Mouse (Mus musculus): Measurements from ENCODE around the gene Efcab12. TPM values are rescaled to one million over a fixed set of nuclear protein-coding genes. Genes with fewer than 3 reads are reported as not detected.

Efcab12 gene
- polyA plus RNA-seq, 1 experiment from 2014 or later: 0.10 TPM

DNA sequence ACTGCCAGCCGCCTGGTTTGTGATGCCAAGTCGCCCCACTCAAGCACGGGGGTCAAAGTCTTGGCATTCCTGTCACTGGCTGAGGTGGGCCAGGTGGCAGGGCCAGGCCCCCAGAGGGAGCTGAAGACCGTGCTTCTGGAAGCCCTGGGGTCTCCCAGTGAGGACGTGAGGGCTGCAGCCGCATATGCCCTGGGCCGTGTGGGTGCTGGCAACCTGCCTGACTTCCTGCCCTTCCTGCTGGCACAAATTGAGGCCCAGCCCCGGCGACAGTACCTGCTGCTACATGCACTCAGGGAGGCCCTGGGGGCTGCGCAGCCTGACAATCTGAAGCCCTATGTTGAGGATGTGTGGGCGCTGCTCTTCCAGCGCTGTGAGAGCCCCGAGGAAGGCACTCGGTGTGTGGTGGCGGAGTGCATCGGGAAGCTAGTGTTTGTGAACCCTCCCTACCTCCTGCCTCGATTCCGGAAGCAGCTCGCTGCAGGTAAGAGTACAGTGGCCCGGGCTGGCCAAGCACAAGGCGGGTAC lies 45.5 kb downstream of the Efcab12 start:
- DNase-seq (ENCODE audit: low read depth, low spot score) (no peak), ATAC-seq (no peak)
- H3K27me3 ChIP-seq: no peaks in the 10 kb centered on the region
- ChIA-PET CTCF (interaction anchor here (0.8 kb wide), 1 partner anchor 10 kb away, joined by 3 read pairs; no protein-coding TSS in a partner anchor), POLR2A (no interaction called here)
- no peak for TF ChIP-seq CTCF (IDR thresholded peaks at IDR 0.05)
- in situ Hi-C loops (cut with MboI; ENCODE audit: low pct_unique_long_range_greater_than_20kb): no loop called here

- POLR2A ChIA-PET: no interaction called here
- CTCF ChIA-PET: interaction anchor here (0.8 to 1.0 kb wide), 2 partner anchors 11 kb away, joined by 3 to 4 read pairs; no protein-coding TSS in a partner anchor
- no peaks in the 10 kb centered on the region for H3K27me3 ChIP-seq
- no peak for DNase-seq (ENCODE audit: low read depth, low spot score)
- in situ Hi-C loops (cut with MboI; ENCODE audit: low pct_unique_long_range_greater_than_20kb): no loop called here
- TF ChIP-seq CTCF (IDR thresholded peaks at IDR 0.05): no peak
- peak; percentile 36 for ATAC-seq
Observed at GRCm38 (mm10) chr6:115791842-115792686, 46.1 kb downstream of the Efcab12 start.

DNA sequence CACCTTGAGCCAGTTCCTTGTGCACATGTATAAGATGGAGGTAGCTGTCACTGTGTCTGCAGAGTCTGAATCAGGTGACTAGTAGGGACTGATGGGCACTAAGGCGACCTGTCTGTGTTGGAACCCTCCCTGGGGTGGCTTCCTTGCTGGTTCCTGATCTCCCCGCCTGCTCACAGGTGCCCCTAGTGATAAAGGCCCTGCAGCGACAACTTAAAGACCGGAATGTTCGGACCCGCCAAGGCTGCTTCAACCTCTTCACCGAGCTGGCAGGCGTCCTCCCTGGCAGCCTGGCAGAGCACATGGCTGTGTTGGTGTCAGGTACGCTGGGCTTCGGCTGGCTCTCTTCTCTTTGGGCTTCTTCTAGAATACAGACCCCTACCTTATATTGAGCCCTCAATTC lies 47.2 kb downstream of the Efcab12 start:
- in situ Hi-C loops (cut with MboI; ENCODE audit: low pct_unique_long_range_greater_than_20kb): no loop called here
- ATAC-seq (no peak), DNase-seq (ENCODE audit: low read depth, low spot score) (no peak)
- no peaks in the 10 kb centered on the region for H3K27me3 ChIP-seq
- ChIA-PET POLR2A (no interaction called here), CTCF (interaction anchor here (1.0 to 1.4 kb wide), 2 partner anchors 12 to 25 kb away, joined by 3 to 4 read pairs; no protein-coding TSS in a partner anchor)
- no peak for TF ChIP-seq CTCF (IDR thresholded peaks at IDR 0.05)

- in situ Hi-C loops (cut with MboI; ENCODE audit: low pct_unique_long_range_greater_than_20kb): no loop called here
Observed at GRCm38 (mm10) chr6:115782781-115783180, 55.4 kb downstream of the Efcab12 start.

GRCm38 (mm10) chr6:115776363-115776762 lies 61.8 kb downstream of the Efcab12 start:
- ChIA-PET POLR2A (no interaction called here), CTCF (no interaction called here)
- DNase-seq (ENCODE audit: low read depth, low spot score) (no peak), ATAC-seq (no peak)
- H3K27me3 ChIP-seq: no peaks in the 10 kb centered on the region
- TF ChIP-seq CTCF (IDR thresholded peaks at IDR 0.05): no peak
- in situ Hi-C loops (cut with MboI; ENCODE audit: low pct_unique_long_range_greater_than_20kb): no loop called here

More at GRCm38 (mm10) chr6:115782781-115783180, 55.4 kb downstream of the Efcab12 start:
- ATAC-seq (no peak), DNase-seq (ENCODE audit: low read depth, low spot score) (no peak)
- POLR2A ChIA-PET: interaction anchor here (0.8 kb wide), 1 partner anchor 19 kb away, joined by 5 read pairs; no protein-coding TSS in a partner anchor
- TF ChIP-seq CTCF (IDR thresholded peaks at IDR 0.05): no peak
- H3K27me3 ChIP-seq: no peaks in the 10 kb centered on the region
- CTCF ChIA-PET: no interaction called here

DNA sequence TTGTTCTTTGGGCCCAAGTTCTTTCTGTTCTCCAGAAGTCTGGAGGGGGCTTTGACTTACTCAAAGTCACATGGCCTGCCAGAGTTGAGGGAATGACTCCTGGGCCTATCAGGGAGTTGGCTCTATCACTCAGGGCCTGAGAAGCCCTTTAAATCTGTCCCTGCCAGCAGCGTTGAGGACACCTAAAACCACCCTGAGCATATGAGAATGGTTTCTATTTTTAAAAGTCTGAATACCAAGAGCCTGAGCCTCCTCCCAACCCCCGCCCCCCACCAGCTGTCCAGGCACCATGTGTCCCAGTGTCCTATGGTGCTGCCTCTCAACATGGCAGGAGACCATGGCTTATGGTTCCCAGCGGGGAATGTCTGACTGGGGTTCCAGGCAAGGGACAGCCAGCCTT lies 62.4 kb downstream of the Efcab12 start:
- no peak for TF ChIP-seq CTCF (IDR thresholded peaks at IDR 0.05)
- POLR2A ChIA-PET: no interaction called here
- in situ Hi-C loops (cut with MboI; ENCODE audit: low pct_unique_long_range_greater_than_20kb): no loop called here
- no peak for DNase-seq (ENCODE audit: low read depth, low spot score)
- no peaks in the 10 kb centered on the region for H3K27me3 ChIP-seq
- ATAC-seq: no peak
- CTCF ChIA-PET: no interaction called here

DNA sequence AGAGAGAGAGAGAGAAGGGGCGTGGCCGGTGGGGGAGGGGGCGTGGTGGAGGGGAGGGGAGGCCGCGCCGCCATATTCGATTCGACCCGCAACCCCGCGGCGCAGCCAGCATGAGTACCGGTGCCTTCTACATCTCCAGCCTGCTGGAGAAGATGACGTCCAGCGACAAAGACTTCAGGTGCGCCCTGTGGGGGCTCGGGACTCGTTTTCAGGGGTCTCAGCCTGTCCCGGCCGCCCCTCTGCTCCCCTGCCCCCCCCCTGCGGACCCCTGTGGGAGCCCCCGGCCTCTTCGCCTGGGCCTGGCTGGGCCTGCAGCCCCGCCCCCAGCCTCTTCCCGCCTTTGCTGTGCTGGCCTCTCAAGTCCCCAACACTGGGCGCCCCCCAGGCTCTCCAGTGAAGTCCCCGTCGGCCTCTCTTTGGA lies 63.7 kb downstream of the Efcab12 start, which contains the start of gene Cand2:
Gene Cand2, plus strand, starts transcription at position 38 of the 421 bp plus-strand sequence.
- in situ Hi-C loops (cut with MboI; ENCODE audit: low pct_unique_long_range_greater_than_20kb): no loop called here
- no peak for TF ChIP-seq CTCF (IDR thresholded peaks at IDR 0.05)
- ChIA-PET POLR2A (no interaction called here), CTCF (no interaction called here)
- DNase-seq (ENCODE audit: low read depth, low spot score) (no peak), ATAC-seq (no peak)
- no peaks in the 10 kb centered on the region for H3K27me3 ChIP-seq

DNA sequence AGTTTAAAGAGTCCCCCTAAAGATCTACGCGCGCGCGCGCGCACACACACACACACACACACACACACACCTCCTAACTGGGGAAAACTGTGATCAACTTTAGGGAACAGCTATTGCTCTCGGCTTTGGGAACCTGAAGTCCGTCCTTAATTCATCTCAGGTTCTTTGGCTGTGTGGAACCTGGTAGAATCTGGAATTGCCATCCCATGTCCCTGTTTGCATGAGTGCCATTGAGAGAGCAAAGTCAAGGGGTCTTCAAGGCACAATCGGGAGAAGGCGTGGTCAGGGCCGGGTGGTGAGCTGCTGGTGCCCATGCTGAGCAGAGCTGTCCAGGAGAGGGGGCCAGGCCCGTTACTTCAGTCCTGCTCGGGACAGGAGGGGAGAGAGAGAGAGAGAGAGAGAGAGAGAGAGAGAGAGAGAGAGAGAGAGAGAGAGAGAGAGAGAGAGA lies 64.2 kb downstream of the Efcab12 start:
- POLR2A ChIA-PET: no interaction called here

DNA sequence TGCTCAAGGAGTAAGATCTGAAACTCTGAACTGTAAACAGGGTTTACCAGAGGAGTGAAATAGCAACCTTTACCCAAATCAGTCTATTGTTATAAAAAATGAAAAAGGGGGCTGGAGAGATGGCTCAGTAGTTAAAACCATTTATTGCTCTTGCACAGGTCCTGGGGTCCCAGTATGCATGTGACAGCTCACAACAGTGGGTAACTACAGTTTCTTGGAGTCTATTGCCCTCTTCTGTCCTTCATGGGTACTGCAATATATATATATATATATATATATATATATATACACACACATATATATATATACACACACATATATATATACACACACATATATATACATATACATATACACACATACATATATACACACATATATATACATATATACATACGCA lies 65.6 kb downstream of the Efcab12 start:
- ATAC-seq (no peak), DNase-seq (ENCODE audit: low read depth, low spot score) (no peak)
- ChIA-PET CTCF (no interaction called here), POLR2A (no interaction called here)
- H3K27me3 ChIP-seq: no peaks in the 10 kb centered on the region
- in situ Hi-C loops (cut with MboI; ENCODE audit: low pct_unique_long_range_greater_than_20kb): no loop called here
- TF ChIP-seq CTCF (IDR thresholded peaks at IDR 0.05): no peak

More for the DNA sequence above, 64.2 kb downstream of the Efcab12 start:
- no peaks in the 10 kb centered on the region for H3K27me3 ChIP-seq
- ATAC-seq (no peak), DNase-seq (ENCODE audit: low read depth, low spot score) (no peak)
- in situ Hi-C loops (cut with MboI; ENCODE audit: low pct_unique_long_range_greater_than_20kb): no loop called here
- CTCF ChIA-PET: no interaction called here
- TF ChIP-seq CTCF (IDR thresholded peaks at IDR 0.05): no peak

- DNase-seq (ENCODE audit: low read depth, low spot score) (no peak), ATAC-seq (no peak)
- CTCF ChIA-PET: no interaction called here
- in situ Hi-C loops (cut with MboI; ENCODE audit: low pct_unique_long_range_greater_than_20kb): no loop called here
- peak; percentile 26 for TF ChIP-seq CTCF (IDR thresholded peaks at IDR 0.05)
- POLR2A ChIA-PET: no interaction called here
- H3K27me3 ChIP-seq: no peaks in the 10 kb centered on the region
Observed at GRCm38 (mm10) chr6:115772201-115772600, 66.0 kb downstream of the Efcab12 start.

- TF ChIP-seq CTCF (IDR thresholded peaks at IDR 0.05): no peak
- H3K27me3 ChIP-seq: no peaks in the 10 kb centered on the region
- in situ Hi-C loops (cut with MboI; ENCODE audit: low pct_unique_long_range_greater_than_20kb): no loop called here
- DNase-seq (ENCODE audit: low read depth, low spot score) (no peak), ATAC-seq (no peak)
- CTCF ChIA-PET: no interaction called here
- POLR2A ChIA-PET: interaction anchor here (0.6 kb wide), 1 partner anchor 151 kb away, joined by 4 read pairs; no protein-coding TSS in a partner anchor
Observed at GRCm38 (mm10) chr6:115770852-115771251, 67.4 kb downstream of the Efcab12 start.
